Mouse (Mus musculus) testis, adult 2 months (tissue): ENCODE measurements around the gene Srms.

Experiments used
- CTCF ChIP-seq: fragments of 200-500 bp; IDR thresholded peaks from 2 replicates; pipeline ENCODE4 v1.5.1; 2012; ENCODE audit warnings: low read depth, mild to moderate bottlenecking, inconsistent platforms, low read length, moderate library complexity; ENCODE audit not compliant: control insufficient read depth, insufficient read depth, insufficient replicate concordance
- POLR2A ChIP-seq: fragments of 200-500 bp; IDR thresholded peaks from 2 replicates; pipeline ENCODE4 v1.6.1; 2012; ENCODE audit warnings: low read depth, mild to moderate bottlenecking, inconsistent platforms, low read length, moderate library complexity; ENCODE audit not compliant: control insufficient read depth

GRCm38 (mm10) chr2:181218881-181219485 is 6.0 kb upstream of the Srms start:
- no peak for TF ChIP-seq POLR2A
- no peak for TF ChIP-seq CTCF
